Mouse (Mus musculus) forebrain, postnatal 0 days (tissue): ENCODE measurements around the gene She. TPM values are rescaled to one million over a fixed set of nuclear protein-coding genes. Genes with fewer than 3 reads are reported as not detected.

Source experiments
- ATAC-seq: fragments of 200-750 bp; cut with Nextera tagmentation; 2 replicates; pipeline ENCODE4 v1.8.0; 2017; ENCODE audit warnings: mild to moderate bottlenecking, moderate library complexity
- DNase-seq: peaks from one replicate; pipeline ENCODE4 v3.0.0-alpha.2; 2015
- H3K27ac ChIP-seq: fragments of 300-500 bp; sonication (generic); 2 replicates; pipeline ENCODE4 v1.5.1; 2014; ENCODE audit warnings: low read depth, mild to moderate bottlenecking, antibody characterized with exemption, low read length, moderate library complexity, mixed read lengths
- H3K27me3 ChIP-seq: fragments of 300-500 bp; sonication (generic); 2 replicates; pipeline ENCODE4 v1.6.1; 2014; ENCODE audit warnings: mild to moderate bottlenecking, low read length, mixed read lengths; ENCODE audit not compliant: insufficient read depth
- H3K36me3 ChIP-seq: fragments of 300-500 bp; sonication (generic); 2 replicates; pipeline ENCODE4 v1.6.1; 2014; ENCODE audit warnings: mild to moderate bottlenecking, moderate library complexity; ENCODE audit not compliant: insufficient read depth
- H3K4me1 ChIP-seq: fragments of 300-500 bp; sonication (generic); 2 replicates; pipeline ENCODE4 v1.6.1; 2014; ENCODE audit warnings: antibody characterized with exemption; ENCODE audit not compliant: insufficient read depth
- H3K4me2 ChIP-seq: fragments of 300-500 bp; sonication (generic); 2 replicates; pipeline ENCODE4 v1.6.1; 2014; ENCODE audit warnings: low read depth, mild to moderate bottlenecking, moderate library complexity
- H3K4me3 ChIP-seq: fragments of 300-500 bp; sonication (generic); 2 replicates; pipeline ENCODE4 v1.5.1; 2014; ENCODE audit warnings: low read depth, low read length, mixed read lengths
- H3K9ac ChIP-seq: fragments of 300-500 bp; sonication (generic); 2 replicates; pipeline ENCODE4 v1.6.1; 2014; ENCODE audit warnings: mild to moderate bottlenecking
- H3K9me3 ChIP-seq: fragments of 300-500 bp; sonication (generic); 2 replicates; pipeline ENCODE4 v1.6.1; 2016; ENCODE audit warnings: low read length
- CTCF ChIP-seq: sonication (generic); IDR thresholded peaks from 2 replicates; pipeline ENCODE4 v1.5.1; 2016; ENCODE audit warnings: antibody characterized with exemption, control low read depth, low read depth
- WGBS: fragments of 180-500 bp; shearing (Covaris S2); extraction: QIAGEN DNeasy Blood & Tissue Kit; methylation state at CpG from one replicate; pipeline ENCODE4 v1.1.7; 2014; 5-methylcytosine and 5-hydroxymethylcytosine counted together
- polyA plus RNA-seq: library from polyadenylated mRNA; unstranded; fragments of >200 nt; fragmentation: Nextera tagmentation; extraction: Ambion mirVana; gene quantifications from 2 replicates; pipeline ENCODE4 v1.2.1, GENCODE M21; 2015
- total RNA-seq: library from RNA; depleted of rRNA; stranded (reverse); fragments of >200 nt; gene quantifications from 2 replicates; pipeline ENCODE4 v1.2.3, GENCODE M21; 2014

She gene
- total and polyA plus RNA-seq, 2 experiments from 2014 or later = 0.86 to 2.1 TPM

DNA sequence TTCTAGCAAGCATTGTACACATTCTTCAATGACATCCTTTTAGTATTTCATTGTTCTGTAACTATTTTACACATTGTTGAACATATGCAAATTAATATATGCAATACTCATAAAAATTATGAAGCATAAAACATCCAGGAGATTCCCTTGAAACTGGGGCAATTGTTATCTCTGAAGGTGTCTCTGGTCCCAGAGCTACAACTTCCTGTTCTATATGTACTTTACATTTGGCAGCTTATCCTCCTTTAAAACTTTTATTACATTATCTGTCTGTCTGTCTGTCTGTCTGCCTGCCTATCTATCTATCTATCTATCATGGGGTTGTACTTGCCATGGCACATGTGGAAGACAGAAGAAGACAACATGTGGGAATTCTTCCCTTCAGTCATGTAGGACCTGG, 60.5 kb downstream of the She start:
- Histone ChIP-seq H3K36me3 (no peaks in the 10 kb centered on the region), H3K4me2 (no peak overlapping the region), H3K9ac (no peak overlapping the region), H3K27me3 (no peaks in the 10 kb centered on the region), H3K4me1 (no peaks in the 10 kb centered on the region), H3K4me3 (no peak overlapping the region), H3K9me3 (no peaks in the 10 kb centered on the region), H3K27ac (no peak overlapping the region)
- ATAC-seq = no peak
- TF ChIP-seq CTCF = no peak
- no peak for DNase-seq

DNA sequence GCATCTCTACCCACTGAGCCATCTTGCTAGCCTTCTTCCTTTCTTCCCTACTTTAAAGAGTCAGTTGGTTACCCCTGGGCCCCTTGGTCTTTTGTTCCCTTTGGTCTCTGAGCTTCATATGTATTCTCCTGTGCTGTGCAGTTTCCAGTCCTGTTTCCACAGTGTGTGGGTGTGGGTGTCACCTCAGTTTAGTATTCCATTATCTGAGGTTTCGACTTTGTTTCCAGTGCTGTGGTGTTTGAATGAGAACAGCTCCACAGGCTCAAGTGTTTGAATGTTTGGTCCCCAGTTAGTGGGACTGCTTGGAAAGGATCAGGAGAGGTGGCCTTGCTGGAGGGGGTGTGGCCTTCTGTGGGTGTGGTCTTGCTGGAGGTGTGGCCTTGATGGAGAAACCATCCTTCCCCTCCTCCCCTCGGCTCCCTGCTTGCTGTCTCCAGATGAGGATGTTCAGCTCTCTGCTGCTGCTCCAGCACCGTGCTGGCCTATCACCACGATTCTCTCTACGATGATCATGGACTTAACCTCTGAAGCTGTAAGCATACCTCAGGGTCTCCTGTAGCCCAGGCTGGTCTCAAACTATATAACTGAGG, 61.4 kb downstream of the She start:
- Histone ChIP-seq H3K36me3 (no peaks in the 10 kb centered on the region), H3K27ac (no peak overlapping the region), H3K4me2 (no peak overlapping the region), H3K9ac (no peak overlapping the region), H3K27me3 (no peaks in the 10 kb centered on the region), H3K4me1 (no peaks in the 10 kb centered on the region), H3K9me3 (no peaks in the 10 kb centered on the region), H3K4me3 (no peak overlapping the region)
- ATAC-seq (no peak), DNase-seq (no peak)
- WGBS = 86% methylated on average over 5 of the region's 5 CpGs
- TF ChIP-seq CTCF = no peak

GRCm38 (mm10) chr3:89896571-89896970, 65.4 kb downstream of the She start:
- H3K9me3 ChIP-seq = no peaks in the 10 kb centered on the region
- no peaks in the 10 kb centered on the region for H3K4me1 ChIP-seq
- H3K9ac ChIP-seq = no peak overlapping the region
- 20% methylated on average over 5 of the region's 5 CpGs for WGBS
- H3K4me2 ChIP-seq = no peak overlapping the region
- no peak overlapping the region for H3K4me3 ChIP-seq
- TF ChIP-seq CTCF = no peak
- H3K27ac ChIP-seq = no peak overlapping the region
- DNase-seq (no peak), ATAC-seq (no peak)
- H3K27me3 ChIP-seq = no peaks in the 10 kb centered on the region
- no peaks in the 10 kb centered on the region for H3K36me3 ChIP-seq

GRCm38 (mm10) chr3:89897204-89897796, 66.1 kb downstream of the She start:
- no peaks in the 10 kb centered on the region for H3K9me3 ChIP-seq
- ATAC-seq (no peak), DNase-seq (no peak)
- 79% methylated on average over 8 of the region's 8 CpGs for WGBS
- H3K4me1 ChIP-seq = no peaks in the 10 kb centered on the region
- H3K4me2 ChIP-seq = no peak overlapping the region
- H3K36me3 ChIP-seq = no peaks in the 10 kb centered on the region
- no peak overlapping the region for H3K9ac ChIP-seq
- H3K27ac ChIP-seq = no peak overlapping the region
- TF ChIP-seq CTCF = no peak
- no peaks in the 10 kb centered on the region for H3K27me3 ChIP-seq
- no peak overlapping the region for H3K4me3 ChIP-seq

- Histone ChIP-seq H3K4me2 (no peak overlapping the region), H3K36me3 (no peaks in the 10 kb centered on the region), H3K9ac (no peak overlapping the region), H3K4me1 (no peaks in the 10 kb centered on the region), H3K9me3 (no peaks in the 10 kb centered on the region), H3K27me3 (no peaks in the 10 kb centered on the region), H3K4me3 (no peak overlapping the region), H3K27ac (no peak overlapping the region)
- WGBS = 86% methylated on average over 10 of the region's 10 CpGs
- DNase-seq (no peak), ATAC-seq (no peak)
- no peak for TF ChIP-seq CTCF
These were observed 66.8 kb downstream of the She start for GRCm38 (mm10) chr3:89898011-89898410.

- H3K9ac ChIP-seq = no peak overlapping the region
- H3K27me3 ChIP-seq = no peaks in the 10 kb centered on the region
- no peak overlapping the region for H3K4me2 ChIP-seq
- no peaks in the 10 kb centered on the region for H3K36me3 ChIP-seq
- no peaks in the 10 kb centered on the region for H3K9me3 ChIP-seq
- no peak for TF ChIP-seq CTCF
- no peaks in the 10 kb centered on the region for H3K4me1 ChIP-seq
- ATAC-seq (no peak), DNase-seq (no peak)
- no peak overlapping the region for H3K4me3 ChIP-seq
- 70% methylated on average over 5 of the region's 5 CpGs for WGBS
- no peak overlapping the region for H3K27ac ChIP-seq
These were observed 67.8 kb downstream of the She start for GRCm38 (mm10) chr3:89898870-89899510.

DNA sequence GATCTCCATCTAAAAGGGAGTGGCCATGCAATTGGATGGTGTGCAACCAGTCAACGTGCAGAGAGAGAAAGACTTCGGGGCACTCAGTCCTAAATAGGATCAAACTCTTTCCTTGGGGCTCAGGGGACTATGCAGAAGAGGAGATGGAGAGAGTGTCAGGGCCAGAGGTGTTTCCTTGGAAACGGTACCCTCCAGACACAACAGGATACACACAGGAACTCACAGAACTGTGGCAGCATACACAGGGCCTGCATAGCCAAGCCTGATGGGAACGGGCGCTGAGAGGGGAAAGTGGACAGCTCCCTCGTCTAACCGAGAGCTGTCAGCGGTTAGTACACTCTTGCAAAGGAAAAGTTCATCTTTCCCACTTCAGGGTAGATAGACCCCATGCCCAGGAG, 68.3 kb downstream of the She start:
- H3K27ac ChIP-seq = no peak overlapping the region
- no peaks in the 10 kb centered on the region for H3K4me1 ChIP-seq
- DNase-seq = no peak
- H3K9me3 ChIP-seq = no peaks in the 10 kb centered on the region
- WGBS = 74% methylated on average over 8 of the region's 8 CpGs
- ATAC-seq = no peak
- no peak overlapping the region for H3K4me2 ChIP-seq
- TF ChIP-seq CTCF = no peak
- no peaks in the 10 kb centered on the region for H3K27me3 ChIP-seq
- H3K9ac ChIP-seq = no peak overlapping the region
- no peaks in the 10 kb centered on the region for H3K36me3 ChIP-seq
- H3K4me3 ChIP-seq = no peak overlapping the region
